Mouse (Mus musculus): ENCODE results near the gene Clcf1.

DNA sequence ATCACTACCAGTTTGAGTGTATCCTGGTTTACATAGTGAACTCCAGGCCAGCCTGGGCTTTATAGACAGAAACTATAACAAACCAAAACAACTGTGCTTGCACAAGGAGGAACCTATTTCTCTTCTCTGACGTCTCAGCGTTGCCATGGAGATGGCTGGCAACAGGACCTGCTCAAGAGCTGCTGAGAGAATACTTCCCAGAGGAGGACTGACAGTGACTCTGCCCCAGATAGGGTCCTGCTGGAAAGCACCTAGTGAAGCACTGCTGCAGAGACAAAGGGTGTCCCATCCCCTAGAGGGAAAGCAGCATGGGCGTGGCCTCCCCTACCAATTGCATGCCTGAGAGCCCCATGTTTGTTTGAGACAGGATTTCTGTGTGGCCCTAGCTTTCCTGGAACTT lies 32.1 kb upstream of the Clcf1 start:
- no peak for TF ChIP-seq POLR2A (IDR thresholded peaks at IDR 0.05; ENCODE audit: low read depth, low read length)
- no peak for TF ChIP-seq CTCF (IDR thresholded peaks at IDR 0.05; ENCODE audit: borderline replicate concordance, insufficient read depth, low read length)
